Mouse (Mus musculus): ENCODE measurements around the gene Nipal4.

GRCm38 (mm10) chr11:46169908-46170307, 3.6 kb upstream of the Nipal4 start:
- TF ChIP-seq POLR2A (IDR thresholded peaks at IDR 0.05; ENCODE audit: insufficient read length, low read depth) (no peak), MAX (IDR thresholded peaks at IDR 0.05; ENCODE audit: low read depth) (no peak), USF1 (IDR thresholded peaks at IDR 0.05; ENCODE audit: low read depth) (no peak), TCF12 (IDR thresholded peaks at IDR 0.05; ENCODE audit: insufficient read depth, poor library complexity, severe bottlenecking) (no peak), CEBPB (IDR thresholded peaks at IDR 0.05; ENCODE audit: insufficient read depth, poor library complexity, severe bottlenecking) (no peak), POLR2AphosphoS2 (IDR thresholded peaks at IDR 0.05; ENCODE audit: insufficient read length, low read depth) (no peak), MYOD1 (IDR thresholded peaks at IDR 0.05; ENCODE audit: control insufficient read depth in 1 of 3, insufficient read length in 2 of 3, low read depth in 2 of 3) (no peak), MYOG (IDR thresholded peaks at IDR 0.05; ENCODE audit: control insufficient read depth in 1 of 3, insufficient read depth in 1 of 3, insufficient read length in 2 of 3, low read depth in 2 of 3) (no peak), E2F4 (IDR thresholded peaks at IDR 0.05; ENCODE audit: insufficient read depth) (no peak), REST (IDR thresholded peaks at IDR 0.05; ENCODE audit: insufficient read depth, insufficient read length) (no peak), TCF3 (IDR thresholded peaks at IDR 0.05; ENCODE audit: insufficient read length, low read depth) (no peak), SRF (IDR thresholded peaks at IDR 0.05; ENCODE audit: control insufficient read depth, insufficient read length, low read depth) (no peak)

Measured in myocyte (in vitro differentiated cells).